Mouse (Mus musculus): ENCODE measurements around the gene 1110017D15Rik.

The 1110017D15Rik gene

DNA sequence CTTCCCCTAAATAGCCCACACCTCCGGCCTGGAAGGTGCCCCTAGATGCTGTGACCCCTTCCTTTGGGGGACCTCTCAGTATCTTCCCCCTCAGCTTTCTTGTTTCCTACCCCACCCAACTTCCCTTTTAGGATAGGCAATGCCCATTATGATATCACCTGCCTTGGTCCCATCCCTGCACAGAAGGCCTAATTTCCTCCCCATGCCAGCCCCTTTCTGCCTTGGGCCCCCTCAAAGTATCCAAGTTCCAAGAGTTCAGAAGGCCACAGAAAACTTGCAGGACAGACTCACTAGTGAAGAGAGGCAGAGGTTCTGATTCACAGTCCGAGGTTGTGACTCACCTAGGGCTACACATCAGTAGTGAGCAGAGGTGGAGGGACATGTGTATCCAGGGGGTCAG, at the start of gene 1110017D15Rik:
Gene 1110017D15Rik, minus strand, starts transcription at position 101 of the 400 bp plus-strand sequence.
- no peak for DNase-seq (ENCODE audit: low read depth)

GRCm38 (mm10) chr4:41566123-41566522, 49.0 kb upstream of the 1110017D15Rik start:
- DNase-seq (ENCODE audit: low read depth) = no peak

DNA sequence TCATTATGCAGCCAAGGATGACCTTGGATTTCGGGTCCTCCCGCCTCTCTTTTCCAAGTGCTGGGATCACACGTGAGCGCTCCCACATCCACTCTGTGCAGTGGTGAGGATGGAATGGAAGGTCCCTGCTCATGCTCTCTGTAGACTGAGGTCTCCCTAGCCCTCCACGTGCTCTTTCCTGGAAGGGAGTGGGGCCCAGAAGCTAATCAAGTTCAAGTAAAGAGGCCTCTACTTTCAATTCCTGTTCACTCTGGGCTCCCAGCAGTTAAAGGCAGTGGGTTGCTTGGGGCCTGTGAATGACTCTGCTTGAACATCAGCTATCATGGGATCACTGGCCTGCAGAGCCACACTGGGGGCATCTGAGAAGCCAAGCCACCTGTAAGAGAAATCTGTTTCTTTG, 46.2 kb upstream of the 1110017D15Rik start:
- no peak for DNase-seq (ENCODE audit: low read depth)

- no peak for DNase-seq (ENCODE audit: low read depth)
These were observed 40.0 kb upstream of the 1110017D15Rik start for GRCm38 (mm10) chr4:41557092-41557491.

DNA sequence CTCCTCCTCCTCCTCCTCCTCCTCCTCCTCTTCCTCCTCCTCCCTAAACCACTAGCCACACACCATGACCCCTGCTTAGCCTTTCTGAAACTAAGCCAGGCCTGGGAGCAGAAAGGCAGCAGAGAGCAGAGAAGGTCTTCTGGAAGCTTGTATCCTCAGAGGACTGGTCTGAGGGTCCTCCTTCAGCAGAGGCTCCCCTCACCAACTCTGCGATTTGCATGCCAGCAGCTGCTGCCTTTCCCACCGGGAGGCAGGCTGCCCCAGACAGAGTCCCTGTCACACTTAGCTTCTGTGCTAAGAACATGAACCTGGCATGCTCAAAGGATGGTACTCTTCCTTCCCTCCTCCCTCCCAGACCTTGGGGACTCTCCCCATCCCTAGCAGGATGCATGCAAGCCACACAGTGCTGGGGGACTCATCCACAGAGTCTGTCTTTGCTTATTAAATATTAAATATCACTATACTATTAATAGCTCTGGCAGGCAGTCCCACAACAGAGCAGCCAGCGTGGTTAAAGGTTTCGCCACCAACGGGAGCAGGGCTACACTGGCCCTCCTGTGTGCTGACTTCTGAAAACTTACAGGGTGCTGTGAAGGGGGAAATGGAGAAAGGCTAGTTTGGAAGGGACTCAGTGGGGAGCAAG, 39.3 kb upstream of the 1110017D15Rik start:
- DNase-seq (ENCODE audit: low read depth) = no peak

GRCm38 (mm10) chr4:41554994-41555663, 38.0 kb upstream of the 1110017D15Rik start:
- no peak for DNase-seq (ENCODE audit: low read depth)

DNA sequence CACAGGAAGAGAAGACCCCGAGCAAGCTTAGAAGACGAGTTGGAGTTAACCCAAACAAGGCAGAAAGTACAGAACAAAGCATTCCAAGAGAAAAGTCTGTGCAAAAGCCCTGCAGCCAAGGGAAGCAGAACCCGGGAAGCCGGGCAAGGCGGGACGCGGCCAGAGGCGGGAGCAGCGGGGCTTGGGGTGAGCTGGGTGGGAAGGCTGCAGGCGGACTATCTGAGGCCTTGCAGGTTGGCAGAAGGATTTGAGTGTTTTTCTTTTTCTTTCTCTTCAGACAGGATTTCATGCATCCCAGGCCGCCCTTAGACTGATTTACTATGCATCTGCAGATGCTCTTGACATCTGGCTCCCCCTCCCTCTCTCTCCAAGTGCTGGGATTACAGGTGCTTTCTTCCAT, 36.0 kb upstream of the 1110017D15Rik start:
- DNase-seq (ENCODE audit: low read depth) = no peak

DNA sequence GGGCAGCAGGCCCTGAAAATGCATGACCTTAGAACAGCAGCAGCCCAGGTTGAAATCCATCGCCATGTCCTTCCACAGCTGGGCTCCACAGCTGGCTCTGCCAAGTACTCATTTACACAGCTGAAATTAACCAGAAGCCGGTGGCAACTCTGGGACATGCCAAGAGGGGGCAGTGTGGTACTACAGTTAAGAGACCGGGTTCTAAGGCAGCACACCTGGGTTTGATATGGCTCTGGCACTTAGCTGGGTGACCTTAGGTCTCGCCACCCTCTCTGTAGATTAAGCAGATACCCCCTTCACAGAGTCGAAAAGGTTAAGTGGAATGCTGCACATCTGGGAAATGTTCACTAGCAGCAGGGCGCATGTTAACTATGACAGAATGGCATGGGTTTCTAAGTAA, 35.4 kb upstream of the 1110017D15Rik start:
- DNase-seq (ENCODE audit: low read depth) = peak; percentile 62

- DNase-seq (ENCODE audit: low read depth) = no peak
These were observed 30.0 kb upstream of the 1110017D15Rik start for GRCm38 (mm10) chr4:41547086-41547485.

- DNase-seq (ENCODE audit: low read depth) = no peak
These were observed 28.9 kb upstream of the 1110017D15Rik start for GRCm38 (mm10) chr4:41545985-41546384.

DNA sequence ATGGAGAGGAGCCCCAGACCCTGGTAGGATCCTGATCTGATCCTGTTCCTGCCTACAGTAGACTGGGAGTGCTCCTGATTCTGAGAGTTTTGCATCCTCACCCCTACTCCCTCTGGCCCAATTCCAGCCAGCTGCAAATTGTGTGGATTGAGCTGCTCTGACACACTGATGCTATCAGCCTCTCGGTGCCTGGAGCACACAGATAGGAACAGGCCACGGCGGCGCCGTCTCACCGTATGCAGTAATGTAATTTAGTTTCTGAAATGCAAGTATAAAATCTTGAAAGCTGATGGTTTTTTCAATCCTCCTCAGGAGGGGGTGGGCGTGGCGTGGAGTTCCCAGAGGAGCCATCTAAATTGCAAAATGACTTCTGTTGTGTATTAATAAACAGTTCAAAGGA, 25.0 kb upstream of the 1110017D15Rik start:
- DNase-seq (ENCODE audit: low read depth) = no peak

- no peak for DNase-seq (ENCODE audit: low read depth)
These were observed 17.7 kb upstream of the 1110017D15Rik start for GRCm38 (mm10) chr4:41534866-41535265.

- peak; percentile 35 for DNase-seq (ENCODE audit: low read depth)
These were observed 15.3 kb upstream of the 1110017D15Rik start for GRCm38 (mm10) chr4:41532420-41532819.

- DNase-seq (ENCODE audit: low read depth) = no peak
These were observed 10.9 kb upstream of the 1110017D15Rik start for GRCm38 (mm10) chr4:41527996-41528395.

- DNase-seq (ENCODE audit: low read depth) = no peak
These were observed 9.9 kb upstream of the 1110017D15Rik start for GRCm38 (mm10) chr4:41527076-41527475.

DNA sequence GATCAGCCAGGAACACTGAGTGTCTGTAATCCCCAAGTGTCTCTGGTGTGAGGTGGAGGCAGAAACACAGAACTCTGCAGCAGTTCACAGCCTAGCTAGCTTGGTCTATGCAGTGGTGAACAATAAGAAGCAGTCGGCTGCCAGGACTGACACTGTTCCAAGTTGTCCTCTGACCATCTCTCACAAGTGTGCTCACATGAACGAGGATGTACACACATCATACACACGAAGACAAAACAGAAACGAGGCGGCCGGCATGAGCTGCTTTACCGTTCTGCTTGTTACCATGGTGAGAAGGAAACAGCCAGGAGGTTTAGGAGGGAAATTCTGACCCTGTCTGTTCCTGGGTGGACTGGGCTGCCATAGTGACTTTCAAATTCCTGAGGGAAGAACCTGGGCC, 9.4 kb upstream of the 1110017D15Rik start:
- no peak for DNase-seq (ENCODE audit: low read depth)

DNA sequence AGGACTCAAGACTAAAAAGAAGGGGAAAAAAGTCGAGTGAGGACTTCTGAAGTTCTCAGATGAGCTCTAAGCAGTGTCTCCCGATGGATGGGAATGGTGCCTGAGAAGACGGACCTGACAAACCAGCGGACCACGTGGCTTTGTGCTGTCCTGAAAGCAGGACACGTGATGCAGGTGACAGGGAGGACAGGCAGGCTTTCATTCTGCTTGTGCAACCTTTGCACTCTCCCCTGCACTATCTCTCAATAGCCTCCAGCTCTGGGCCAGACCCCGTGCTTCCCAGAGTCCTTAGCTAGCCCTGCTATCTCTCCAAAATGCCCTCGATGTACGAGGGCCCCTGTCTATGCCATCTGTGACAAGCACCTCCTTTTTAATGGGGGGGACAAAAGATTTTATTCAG, 7.7 kb upstream of the 1110017D15Rik start:
- no peak for DNase-seq (ENCODE audit: low read depth)

DNA sequence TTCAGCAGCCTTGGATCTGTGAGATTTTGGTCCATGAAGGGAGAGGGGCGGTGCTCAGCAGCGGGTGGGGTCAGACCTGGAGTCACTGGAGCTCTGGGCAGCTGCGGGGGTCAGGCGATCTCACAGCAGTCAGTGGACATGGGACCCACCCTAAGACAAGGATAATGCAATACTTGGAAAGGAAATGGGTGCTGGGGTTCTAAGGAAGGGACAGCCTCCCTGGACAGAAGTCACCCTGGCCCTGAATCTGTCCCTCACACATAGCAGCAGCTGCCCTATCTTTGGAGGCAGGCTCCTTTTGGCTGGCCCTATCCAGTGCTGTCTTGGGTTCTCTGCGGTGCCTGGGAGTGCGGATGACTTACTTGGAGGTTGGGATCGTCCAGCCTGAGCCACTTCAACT, 6.7 kb upstream of the 1110017D15Rik start:
- no peak for DNase-seq (ENCODE audit: low read depth)

- DNase-seq (ENCODE audit: low read depth) = no peak
These were observed 5.7 kb upstream of the 1110017D15Rik start for GRCm38 (mm10) chr4:41522788-41523187.

- DNase-seq (ENCODE audit: low read depth) = no peak
These were observed 5.0 kb upstream of the 1110017D15Rik start for GRCm38 (mm10) chr4:41522136-41522535.

DNA sequence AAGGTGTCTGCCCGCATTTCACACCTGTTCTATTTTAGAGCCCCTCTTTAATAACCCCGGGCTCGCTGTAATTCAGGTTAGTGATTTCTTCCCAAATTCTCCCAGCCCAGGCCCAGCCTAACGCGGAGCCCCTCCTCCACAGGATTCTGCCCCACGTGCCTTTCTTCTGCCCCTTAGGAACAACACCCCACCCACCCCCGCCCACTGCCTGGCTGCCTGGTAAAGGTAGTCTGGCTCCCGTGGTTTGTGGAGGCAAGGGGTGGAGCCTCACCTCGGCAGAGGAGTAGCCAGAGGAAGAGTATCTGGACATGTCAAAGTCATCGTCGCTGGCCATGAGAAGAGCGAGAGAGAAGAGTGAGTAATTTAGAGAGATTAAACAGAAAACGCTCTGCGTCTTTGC, 3.5 kb upstream of the 1110017D15Rik start:
- DNase-seq (ENCODE audit: low read depth) = no peak

- DNase-seq (ENCODE audit: low read depth) = no peak
These were observed 2.1 kb upstream of the 1110017D15Rik start for GRCm38 (mm10) chr4:41519195-41519594.

DNA sequence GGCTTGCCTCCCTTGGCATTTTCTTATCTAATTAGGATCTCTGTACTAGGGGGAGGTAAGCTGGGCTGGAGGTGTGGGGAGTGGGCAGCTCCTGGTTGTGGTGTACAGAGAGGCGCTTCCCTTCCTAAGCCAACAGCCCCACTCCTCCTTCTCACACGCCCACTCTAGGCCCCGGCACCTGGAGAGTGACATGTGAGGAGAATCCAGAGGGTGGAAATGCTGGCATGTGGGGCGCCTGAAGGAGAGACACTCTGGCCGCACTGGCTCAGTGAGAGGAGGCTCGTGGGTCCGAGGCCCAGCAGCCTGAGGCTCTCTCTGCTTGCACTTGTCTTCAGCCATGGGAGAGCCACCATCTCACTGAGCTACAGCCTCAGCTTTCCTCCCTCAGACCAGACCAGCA, 1.2 kb upstream of the 1110017D15Rik start:
- no peak for DNase-seq (ENCODE audit: low read depth)

GRCm38 (mm10) chr4:41513714-41514113, 3.4 kb downstream of the 1110017D15Rik start:
- no peak for DNase-seq (ENCODE audit: low read depth)

All from c-Kit-positive CD71-negative TER-119-negative erythroid progenitor cells, embryonic 14.5 days (primary cell).